Mouse (Mus musculus) adrenal gland, adult 2 months (tissue): ENCODE measurements around the gene Prrx1. TPM values are rescaled to one million over a fixed set of nuclear protein-coding genes. Genes with fewer than 3 reads are reported as not detected.

Source experiments
- DNase-seq: peaks from one replicate; pipeline ENCODE4 v3.0.0; 2021
- polyA plus RNA-seq: library from polyadenylated mRNA; depleted of rRNA; stranded (reverse); fragments of >200 nt; gene quantifications from 2 replicates; pipeline ENCODE4 v1.2.3, GENCODE M21; 2012
- total RNA-seq, 2 experiments: library from RNA; stranded (reverse); gene quantifications; 2 replicates each; pipeline ENCODE4 v1.2.3; 2021

Prrx1 gene
- total and polyA plus RNA-seq, 3 experiments = 1.5 to 10.3 (median 8.9) TPM

- DNase-seq = peak; percentile 66
These were observed 1.4 kb downstream of the Prrx1 start for GRCm38 (mm10) chr1:163311861-163312811.

- DNase-seq = no peak
These were observed 2.3 kb downstream of the Prrx1 start for GRCm38 (mm10) chr1:163311006-163311836.

- DNase-seq = no peak
These were observed 3.3 kb downstream of the Prrx1 start for GRCm38 (mm10) chr1:163310023-163310754.

GRCm38 (mm10) chr1:163309466-163309865, 4.0 kb downstream of the Prrx1 start:
- no peak for DNase-seq

- no peak for DNase-seq
These were observed 4.9 kb downstream of the Prrx1 start for GRCm38 (mm10) chr1:163308631-163309030.

GRCm38 (mm10) chr1:163307706-163308105, 5.8 kb downstream of the Prrx1 start:
- no peak for DNase-seq

GRCm38 (mm10) chr1:163305956-163306355, 7.6 kb downstream of the Prrx1 start:
- no peak for DNase-seq

- no peak for DNase-seq
These were observed 8.7 kb downstream of the Prrx1 start for GRCm38 (mm10) chr1:163304837-163305236.

GRCm38 (mm10) chr1:163302292-163302691, 11.2 kb downstream of the Prrx1 start:
- no peak for DNase-seq

- no peak for DNase-seq
These were observed 20.4 kb downstream of the Prrx1 start for GRCm38 (mm10) chr1:163293152-163293551.

GRCm38 (mm10) chr1:163291925-163292324, 21.6 kb downstream of the Prrx1 start:
- DNase-seq = no peak

GRCm38 (mm10) chr1:163289131-163289530, 24.4 kb downstream of the Prrx1 start:
- no peak for DNase-seq

GRCm38 (mm10) chr1:163285539-163285938, 28.0 kb downstream of the Prrx1 start:
- no peak for DNase-seq

GRCm38 (mm10) chr1:163285136-163285535, 28.4 kb downstream of the Prrx1 start:
- peak; percentile 47 for DNase-seq

- no peak for DNase-seq
These were observed 29.4 kb downstream of the Prrx1 start for GRCm38 (mm10) chr1:163283980-163284635.

- peak; percentile 3 for DNase-seq
These were observed 31.9 kb downstream of the Prrx1 start for GRCm38 (mm10) chr1:163281450-163282198.

- DNase-seq = no peak
These were observed 32.7 kb downstream of the Prrx1 start for GRCm38 (mm10) chr1:163280842-163281122.

- DNase-seq = no peak
These were observed 33.2 kb downstream of the Prrx1 start for GRCm38 (mm10) chr1:163280097-163280841.

- no peak for DNase-seq
These were observed 36.4 kb downstream of the Prrx1 start for GRCm38 (mm10) chr1:163277069-163277468.

- no peak for DNase-seq
These were observed 38.6 kb downstream of the Prrx1 start for GRCm38 (mm10) chr1:163274919-163275318.
